Mouse (Mus musculus) gonadal fat pad, adult 2 months (tissue): ENCODE measurements around the gene Tmem45a. TPM values are rescaled to one million over a fixed set of nuclear protein-coding genes. Genes with fewer than 3 reads are reported as not detected.
"Not testable (repeated sequence)": the region's sequence is repeated elsewhere in the genome, so short reads cannot be mapped to it uniquely, and the experiment has no call there.

Experiments
- DNase-seq: peaks from one replicate; pipeline ENCODE4 v3.0.0-alpha.2; 2012; ENCODE audit warnings: low read depth
- polyA plus RNA-seq: library from polyadenylated mRNA; depleted of rRNA; stranded (reverse); fragments of >200 nt; gene quantifications from 2 replicates; pipeline ENCODE4 v1.2.3, GENCODE M21; 2012; rRNA removed

The Tmem45a gene
- 4.0 and 4.4 TPM in 2 replicates for polyA plus RNA-seq

DNA sequence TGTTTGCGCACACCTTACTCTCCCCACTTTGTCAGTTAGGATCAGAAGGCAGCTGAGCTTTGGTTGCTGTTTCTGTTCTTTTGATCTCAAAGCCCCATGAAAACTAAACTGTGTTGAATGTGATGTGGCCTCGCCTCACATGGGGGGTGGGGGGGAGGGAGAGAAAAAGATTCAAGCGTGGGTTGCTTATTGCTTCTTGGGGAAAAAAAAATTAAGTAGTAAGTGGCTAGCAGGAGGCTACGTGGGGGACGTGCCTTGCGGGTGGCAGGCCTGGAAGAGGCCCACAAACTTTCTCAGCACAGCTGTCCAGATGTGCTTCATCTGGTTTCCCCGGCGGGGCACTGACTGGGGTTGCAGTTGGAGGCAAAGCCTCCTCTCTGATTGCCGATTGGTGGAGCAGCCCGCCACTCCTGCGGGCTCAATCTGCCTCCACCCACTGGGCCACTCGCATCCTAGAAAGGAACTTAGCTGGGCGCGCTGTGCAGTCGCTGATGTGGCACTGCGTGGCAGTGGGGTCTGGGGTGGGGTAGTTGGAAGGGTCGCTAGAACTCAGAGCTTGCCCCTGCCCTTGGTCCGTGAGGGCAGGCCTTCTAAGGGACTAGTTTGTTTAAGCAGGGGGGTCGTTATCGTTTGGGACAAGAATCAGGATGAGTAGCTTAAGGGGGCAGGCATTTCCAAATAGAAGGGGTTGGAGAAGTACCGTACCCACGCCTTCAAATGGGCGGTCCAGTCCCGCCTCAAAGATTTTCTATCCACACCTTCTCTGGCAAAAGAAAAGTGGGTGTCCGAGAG lies at the start of gene Tmem45a:
TSS of gene Tmem45a (minus strand) at position 343 of the 792 bp plus-strand sequence.
- DNase-seq, result no peak

GRCm38 (mm10) chr16:56928023-56928422 lies 42.1 kb upstream of the Tmem45a start, which contains the start of gene Lnp1:
Lnp1 (minus strand) TSS chr16:56928061.
- DNase-seq, result no peak

- DNase-seq, result peak; percentile 36
Measured at GRCm38 (mm10) chr16:56920102-56920657, 34.2 kb upstream of the Tmem45a start.

DNA sequence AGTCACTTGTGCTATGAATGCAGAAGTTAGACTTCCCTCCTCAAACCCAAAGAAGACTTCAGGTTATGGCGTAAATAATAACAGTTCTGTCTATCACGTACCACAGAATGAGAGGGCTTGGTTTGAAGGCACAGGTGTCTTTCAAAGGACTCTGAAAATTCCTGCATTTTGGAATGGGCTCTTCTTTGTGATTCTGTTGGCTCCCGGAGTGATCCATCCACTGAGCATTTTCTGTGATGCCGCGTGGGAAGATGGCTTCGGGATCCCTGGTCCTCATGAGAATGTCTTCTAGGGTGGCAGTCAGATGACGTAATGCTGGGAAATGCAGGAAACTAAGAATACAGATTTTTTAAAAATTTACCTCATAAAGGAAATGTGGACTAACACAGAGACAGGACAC lies 31.3 kb upstream of the Tmem45a start:
- DNase-seq, result no peak

DNA sequence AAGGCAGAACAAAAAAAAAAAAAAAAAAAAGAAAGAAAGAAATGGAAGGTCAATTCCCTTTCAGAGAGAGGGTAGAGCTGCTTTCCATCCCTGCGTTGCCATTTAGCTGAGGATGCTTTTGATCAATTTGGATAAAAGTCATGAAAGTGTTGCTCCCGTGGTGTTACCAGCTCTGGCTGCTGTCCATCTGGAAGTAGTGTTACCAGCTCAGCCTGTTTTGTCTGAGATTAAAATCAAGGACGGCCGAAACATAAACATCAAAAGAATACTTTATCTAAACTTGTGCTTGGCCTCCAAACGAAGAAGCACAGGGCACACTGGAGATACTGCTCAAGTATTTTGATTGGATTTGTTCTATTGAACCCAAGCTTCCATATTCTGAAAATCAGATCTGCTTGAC lies 23.0 kb upstream of the Tmem45a start:
- no peak for DNase-seq

DNA sequence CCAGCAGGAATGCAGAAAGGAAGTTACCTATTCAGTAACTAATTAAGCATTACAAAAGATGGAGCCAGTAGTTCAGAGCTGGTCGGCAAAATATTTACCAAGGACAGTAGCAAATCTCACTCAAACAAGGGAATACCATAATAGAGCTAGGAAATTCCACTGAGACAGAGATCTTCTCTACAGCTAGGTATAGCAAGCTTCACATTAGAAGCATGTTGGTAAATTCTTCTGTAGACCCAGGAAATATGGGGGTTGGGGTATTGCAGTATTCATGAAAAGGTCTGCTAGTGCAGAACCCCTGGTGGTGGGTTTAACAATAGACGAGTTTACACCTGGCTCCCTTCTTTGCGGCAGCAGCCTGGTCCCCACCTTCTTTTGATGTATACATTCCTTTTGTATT lies 16.2 kb upstream of the Tmem45a start:
- DNase-seq, result not testable (repeated sequence)

DNA sequence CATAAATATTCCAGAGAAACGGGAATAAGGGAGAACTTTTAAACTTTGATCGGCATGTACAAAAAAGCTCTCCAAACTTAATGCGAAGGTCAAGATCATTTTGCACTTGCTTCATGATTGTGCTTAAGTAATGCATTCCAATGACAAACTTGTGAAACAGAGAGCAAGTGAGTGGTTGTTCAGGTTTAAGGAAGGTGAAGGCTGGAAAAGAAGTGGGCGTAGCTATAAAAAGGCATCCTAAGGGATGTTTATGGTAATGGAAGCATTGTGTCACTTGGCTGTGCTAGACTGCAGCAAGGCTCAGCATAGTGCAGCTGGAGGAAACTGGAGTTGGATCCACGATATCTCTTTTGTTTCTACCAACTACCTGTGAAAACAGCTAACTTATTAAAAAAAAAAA lies 5.6 kb upstream of the Tmem45a start:
- peak; percentile 88 for DNase-seq

GRCm38 (mm10) chr16:56886616-56887116 lies 700 bp upstream of the Tmem45a start:
- no peak for DNase-seq

- DNase-seq, result no peak
Measured at GRCm38 (mm10) chr16:56884811-56885210, 1.2 kb downstream of the Tmem45a start.

DNA sequence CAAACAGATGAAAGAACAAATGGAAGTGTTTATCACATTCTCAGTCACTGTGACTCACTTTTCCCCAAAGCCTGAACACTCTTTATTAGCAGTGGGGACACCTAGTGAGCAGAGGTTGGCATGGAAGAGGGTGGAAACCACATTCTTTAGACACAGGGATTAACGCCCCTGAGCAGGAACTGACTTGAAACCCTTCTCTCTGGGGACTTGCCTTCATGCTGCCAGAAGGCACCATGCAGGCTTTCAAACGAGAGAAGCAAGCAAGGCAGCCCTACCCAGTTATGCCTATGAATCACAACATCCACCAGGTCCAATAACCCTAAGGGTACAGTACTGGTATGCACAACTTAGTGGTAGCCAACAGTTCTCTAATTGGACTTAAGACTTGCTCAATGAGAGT lies 12.6 kb downstream of the Tmem45a start:
- DNase-seq, result peak; percentile 80

DNA sequence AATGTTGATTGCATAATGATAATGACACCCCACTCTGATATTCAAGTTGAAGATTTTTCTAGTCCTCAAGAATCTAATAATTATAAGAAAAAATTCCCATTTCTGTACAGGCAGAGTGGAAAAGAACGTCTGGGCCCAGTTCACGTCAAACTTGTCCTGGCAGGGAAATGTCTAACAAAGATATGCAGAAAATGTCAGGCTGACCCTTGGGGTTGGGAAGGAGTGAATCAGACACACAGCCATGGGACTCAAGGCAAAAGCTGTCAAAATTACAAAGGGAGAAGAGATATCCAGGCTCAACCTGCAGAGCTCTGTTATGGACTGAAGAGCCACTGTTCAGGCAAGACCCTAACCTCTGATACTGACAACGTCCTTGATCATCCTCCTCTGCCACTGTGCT lies 15.5 kb downstream of the Tmem45a start:
- DNase-seq, result no peak

DNA sequence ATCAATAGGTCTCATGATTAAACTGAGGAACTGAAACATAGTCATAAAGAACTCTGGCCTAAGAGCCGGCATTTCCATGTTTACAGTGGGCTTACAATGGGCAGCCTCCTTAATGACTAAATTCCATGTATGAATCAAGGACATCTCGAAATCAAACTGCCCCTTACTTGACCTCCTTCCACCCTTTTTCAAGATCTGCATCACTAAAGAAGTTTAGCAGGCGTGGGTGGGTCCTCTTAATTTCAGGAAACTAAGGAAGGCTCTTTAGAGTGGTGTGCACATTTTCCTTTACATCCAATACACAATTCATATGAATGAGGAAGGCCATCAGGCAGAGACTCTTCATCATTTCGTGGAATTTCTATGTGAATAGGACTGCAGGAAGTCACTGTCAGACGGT lies 17.6 kb downstream of the Tmem45a start:
- DNase-seq, result no peak

GRCm38 (mm10) chr16:56867591-56867990 lies 18.4 kb downstream of the Tmem45a start:
- DNase-seq, result no peak

DNA sequence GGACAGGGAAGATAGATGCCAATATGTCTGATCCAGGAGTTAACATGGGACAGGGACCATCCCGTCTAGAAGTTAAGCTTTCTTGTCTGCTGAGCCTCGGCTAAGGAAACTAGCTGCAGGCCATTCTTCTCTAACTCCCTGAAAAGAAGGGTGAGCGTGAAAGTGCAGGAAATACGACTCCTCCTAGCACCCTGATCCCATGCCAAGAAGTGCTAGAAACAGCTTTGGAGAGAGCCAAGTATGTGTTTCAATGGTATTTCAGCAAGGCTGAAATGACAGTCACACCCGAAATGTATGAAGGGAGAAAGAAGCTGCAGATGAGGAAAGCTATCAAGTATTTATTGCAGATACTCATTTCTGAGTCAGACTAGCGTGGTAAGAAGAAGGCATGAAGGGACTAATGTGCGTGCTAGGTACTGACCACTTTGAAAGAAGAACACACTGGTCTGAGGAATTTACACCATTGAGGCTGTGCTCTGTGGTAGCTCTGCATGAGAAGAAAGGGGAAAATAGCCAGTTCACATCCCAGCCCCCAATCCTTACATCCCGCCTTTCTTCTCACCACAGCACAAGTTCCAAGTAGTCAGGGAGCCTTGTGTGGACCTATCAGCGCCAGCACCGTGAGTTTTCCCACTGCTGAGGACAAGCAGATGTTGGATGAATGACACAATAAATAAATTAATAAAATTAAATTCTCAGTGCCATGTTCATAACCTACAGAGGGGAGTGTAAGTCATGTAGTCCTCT lies 33.0 kb downstream of the Tmem45a start:
- no peak for DNase-seq

DNA sequence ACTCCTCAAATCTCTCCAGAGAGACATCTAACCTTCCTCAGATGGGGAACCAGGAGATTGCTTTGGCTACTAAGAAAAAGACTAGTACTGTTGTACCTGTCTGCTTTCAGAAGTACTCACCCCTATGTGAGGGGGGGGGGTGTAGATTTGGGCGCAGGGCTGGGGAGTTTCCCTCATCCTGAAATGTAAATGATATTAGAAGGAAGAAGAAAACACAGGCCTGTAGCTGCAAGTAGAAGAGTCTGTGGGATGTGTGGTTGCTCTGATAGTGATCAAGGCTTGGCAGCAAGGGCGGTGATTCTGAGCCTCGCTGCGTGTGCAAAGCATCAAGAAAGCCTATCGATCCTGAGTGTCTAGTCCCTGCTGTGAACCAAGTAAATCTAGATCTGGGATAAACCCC lies 43.0 kb downstream of the Tmem45a start:
- no peak for DNase-seq

DNA sequence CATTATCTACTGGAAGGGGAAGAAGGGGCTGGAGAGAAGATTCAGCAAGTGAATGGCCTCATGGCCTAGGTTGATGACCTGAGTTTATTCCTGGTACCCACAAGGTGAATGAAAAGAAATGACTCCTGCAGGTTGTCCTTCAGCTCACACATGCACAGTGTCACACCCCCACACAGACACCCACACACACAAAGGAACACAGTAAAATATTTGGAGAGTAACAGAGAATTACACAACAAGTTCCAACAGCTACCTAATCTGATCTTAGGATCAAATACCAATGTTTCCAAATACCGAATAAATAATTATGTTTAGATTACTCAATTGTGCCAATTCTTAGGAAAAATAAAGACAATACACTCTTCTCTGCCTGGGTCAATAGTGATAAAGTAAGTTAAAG lies 52.7 kb downstream of the Tmem45a start:
- DNase-seq, result peak; percentile 67

DNA sequence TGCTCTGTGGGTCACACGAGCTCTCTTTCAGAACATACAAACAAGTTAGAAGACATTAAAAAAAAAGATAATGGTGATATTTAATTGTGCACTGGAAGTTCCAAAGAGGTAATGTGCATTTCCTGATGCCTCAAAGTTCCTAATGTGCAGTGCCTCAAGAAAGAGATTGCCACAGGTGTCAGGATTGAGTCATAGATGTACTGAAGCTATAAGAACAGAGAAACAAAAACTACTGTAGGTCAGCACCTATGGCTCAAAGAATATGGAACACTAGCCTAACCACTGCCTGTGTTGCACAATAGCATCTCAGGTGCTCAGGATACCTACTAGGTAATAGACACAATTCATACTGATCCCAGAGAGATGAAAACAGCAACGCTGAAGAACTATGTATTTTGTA lies 54.0 kb downstream of the Tmem45a start:
- peak; percentile 57 for DNase-seq

DNA sequence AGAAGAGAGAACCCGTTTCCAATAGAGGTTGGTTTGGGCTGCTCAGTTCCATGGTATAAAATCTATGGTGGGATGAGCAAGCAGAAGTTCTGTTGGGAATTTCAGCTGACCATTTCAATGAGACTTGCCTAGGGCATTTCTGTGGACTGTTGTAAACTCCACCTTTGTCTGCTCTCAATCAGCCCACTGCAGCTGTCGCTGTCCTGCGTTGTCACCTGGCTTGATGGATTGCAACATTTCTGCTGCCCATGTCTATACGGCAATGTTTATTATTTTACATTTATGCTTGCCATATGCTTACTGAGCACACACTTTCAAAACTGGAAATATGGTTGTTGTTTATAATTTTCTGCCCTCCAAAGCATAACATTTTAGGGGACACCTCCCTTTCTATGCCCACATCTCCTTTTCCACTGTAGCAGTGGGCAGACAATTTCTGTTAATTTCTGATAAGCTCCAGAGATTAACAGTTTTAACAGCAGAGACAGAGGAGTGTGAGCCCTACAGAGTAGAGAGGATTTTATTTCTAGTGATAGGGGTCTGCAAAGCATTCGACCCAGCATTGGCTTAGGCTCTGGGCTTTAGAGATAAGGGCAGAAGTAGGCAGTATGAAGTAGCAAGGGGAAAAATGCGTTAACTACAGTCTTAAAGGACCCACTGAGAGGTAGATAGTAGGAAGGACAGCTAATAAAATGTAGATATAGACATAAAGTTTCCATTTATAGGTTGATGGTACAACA lies 84.4 kb downstream of the Tmem45a start:
- DNase-seq, result no peak

DNA sequence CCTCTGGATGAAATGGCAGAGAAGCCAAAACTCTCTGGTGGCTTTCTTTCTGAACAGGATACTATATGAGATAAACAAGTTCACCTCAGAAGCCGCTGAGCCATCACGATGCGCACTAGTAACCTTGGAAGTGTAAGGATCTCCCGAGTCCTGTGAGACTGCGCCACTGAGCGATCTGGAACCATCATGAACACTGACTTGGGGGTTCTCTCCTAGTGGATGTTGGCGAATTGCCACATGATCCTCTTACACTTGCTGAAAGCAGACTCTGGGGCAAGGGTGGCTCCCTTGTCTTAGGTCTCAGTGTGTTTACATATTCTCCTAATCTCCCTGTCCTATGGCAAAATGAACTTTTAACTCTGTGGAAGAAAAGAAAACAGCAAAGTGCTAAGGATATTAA lies 85.0 kb downstream of the Tmem45a start:
- no peak for DNase-seq

DNA sequence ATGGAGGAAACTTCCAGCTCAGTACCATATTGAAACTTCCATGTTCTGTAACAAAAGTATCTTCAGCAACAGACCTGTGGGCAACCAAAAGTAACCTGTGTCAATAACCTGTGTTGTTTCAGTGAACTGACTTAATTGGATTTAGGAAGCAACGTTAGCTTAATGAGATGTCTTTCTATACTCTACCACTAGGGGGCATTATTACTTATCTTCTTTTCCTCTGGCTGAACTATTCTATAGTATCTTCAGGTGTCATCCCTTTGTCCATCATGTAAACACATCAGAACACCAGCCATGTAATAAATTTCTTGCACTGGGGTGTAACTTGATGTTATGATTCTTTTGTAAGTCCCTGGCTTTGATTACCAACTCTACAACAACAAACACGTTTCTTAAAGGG lies 85.5 kb downstream of the Tmem45a start:
- DNase-seq, result no peak

DNA sequence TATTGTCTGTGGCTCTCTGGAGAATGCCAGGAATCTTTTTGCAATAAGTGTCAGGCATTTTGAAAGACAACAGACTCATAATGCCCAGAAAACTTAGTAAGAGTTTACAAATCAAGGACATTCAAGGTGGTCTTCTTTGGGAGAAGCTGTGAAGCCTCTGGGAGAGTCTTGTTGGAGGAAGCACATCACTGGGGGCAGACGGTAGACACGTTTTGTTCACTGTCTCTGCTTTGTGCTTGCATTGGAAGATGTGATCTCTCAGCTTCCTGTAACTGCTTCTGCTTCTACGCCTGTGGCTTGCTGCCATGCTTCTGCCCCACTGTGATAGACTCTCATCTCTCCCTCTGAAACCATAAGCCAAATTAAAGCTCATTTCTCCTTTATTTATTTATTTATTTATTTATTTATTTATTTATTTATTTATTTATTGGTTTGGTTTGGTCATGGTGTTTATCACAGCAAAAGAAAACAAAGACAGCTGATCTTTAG lies 86.4 kb downstream of the Tmem45a start:
- DNase-seq, result no peak

DNA sequence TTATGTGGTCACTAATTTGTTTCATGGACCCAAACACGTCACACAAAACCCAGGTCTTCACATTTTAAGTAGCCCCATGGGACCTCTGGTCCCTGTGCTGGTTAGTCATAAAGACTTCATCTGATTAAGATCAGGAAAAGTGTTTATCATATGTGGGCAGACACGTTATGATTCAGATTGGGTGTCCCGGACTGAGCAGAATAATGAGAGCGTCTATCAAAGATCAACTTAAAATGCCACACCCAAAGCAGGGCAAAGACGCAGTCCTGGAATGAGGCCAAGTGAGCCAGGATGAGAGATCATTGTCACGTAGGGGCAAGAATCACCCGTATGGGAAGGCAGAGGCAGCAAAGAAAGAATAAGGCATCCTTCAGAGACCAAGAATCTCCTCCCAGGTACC lies 87.1 kb downstream of the Tmem45a start:
- no peak for DNase-seq
